Mouse (Mus musculus) bone marrow macrophage, adult 2 months (primary cell): ENCODE data around the gene Sod2.

ENCODE experiments used
- CTCF ChIP-seq: IDR thresholded peaks from 2 replicates; pipeline ENCODE4 v1.5.1; 2012; ENCODE audit warnings: low read depth, mild to moderate bottlenecking, low read length, moderate library complexity
- POLR2A ChIP-seq: IDR thresholded peaks from 2 replicates; pipeline ENCODE4 v1.6.1; 2012; ENCODE audit warnings: mild to moderate bottlenecking, low read depth, low read length, borderline replicate concordance

DNA sequence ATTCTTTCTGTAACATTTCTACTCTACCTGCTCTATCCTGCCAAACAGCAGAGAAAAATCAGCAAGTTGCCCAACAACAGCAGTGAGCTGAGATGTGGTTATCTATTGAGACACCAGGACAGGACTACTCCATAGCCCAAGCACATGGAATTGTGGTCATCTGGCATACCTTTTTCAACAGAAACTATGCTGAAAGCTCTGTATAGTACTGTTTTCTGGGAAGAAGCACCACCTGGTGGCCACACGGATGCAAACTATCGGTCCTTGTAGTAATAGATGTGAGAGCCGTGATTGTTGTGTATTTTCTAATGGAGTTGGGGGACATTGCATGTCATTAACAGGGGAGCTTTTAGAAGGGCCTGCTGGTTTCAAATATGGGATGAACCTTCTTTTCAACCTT lies 10.3 kb upstream of the Sod2 start:
- no peak for TF ChIP-seq CTCF
- no peak for TF ChIP-seq POLR2A
